Mouse (Mus musculus) limb, embryonic 14.5 days (tissue): Measurements from ENCODE around the gene Plekhm3. TPM values are rescaled to one million over a fixed set of nuclear protein-coding genes. Genes with fewer than 3 reads are reported as not detected.
A peak's percentile ranks its signal among the peaks of the same experiment; 100 is the strongest.

Source experiments
- ATAC-seq: fragments of 200-750 bp; cut with Nextera tagmentation; 2 replicates; pipeline ENCODE4 v1.8.0; 2017; ENCODE audit warnings: low read depth, moderate number of reproducible peaks, moderate TSS enrichment; ENCODE audit not compliant: low FRiP score
- DNase-seq: peaks from one replicate; pipeline ENCODE4 v3.0.0-alpha.2; 2015; ENCODE audit warnings: low spot score
- H3K27ac ChIP-seq: fragments of 300-500 bp; sonication (generic); replicated peaks from 2 replicates; pipeline ENCODE4 v1.5.1; 2014; ENCODE audit warnings: low read depth, mild to moderate bottlenecking, low read length, moderate library complexity, mixed read lengths
- H3K27me3 ChIP-seq: fragments of 300-500 bp; sonication (generic); 2 replicates; pipeline ENCODE4 v1.6.1; 2014; ENCODE audit warnings: low read length, mixed read lengths; ENCODE audit not compliant: control insufficient read depth, insufficient read depth
- H3K36me3 ChIP-seq: fragments of 300-500 bp; sonication (generic); 2 replicates; pipeline ENCODE4 v1.6.1; 2014; ENCODE audit warnings: mild to moderate bottlenecking, low read length, moderate library complexity, mixed read lengths; ENCODE audit not compliant: control insufficient read depth, insufficient read depth
- H3K4me1 ChIP-seq: fragments of 300-500 bp; sonication (generic); 2 replicates; pipeline ENCODE4 v1.6.1; 2014; ENCODE audit warnings: antibody characterized with exemption, low read length, mixed read lengths; ENCODE audit not compliant: control insufficient read depth, insufficient read depth
- H3K4me2 ChIP-seq: fragments of 300-500 bp; sonication (generic); replicated peaks from 2 replicates; pipeline ENCODE4 v1.6.1; 2014; ENCODE audit warnings: low read depth, mild to moderate bottlenecking, low read length, moderate library complexity; ENCODE audit not compliant: severe bottlenecking
- H3K4me3 ChIP-seq: fragments of 300-500 bp; sonication (generic); replicated peaks from 2 replicates; pipeline ENCODE4 v1.5.1; 2014; ENCODE audit warnings: low read length
- H3K9ac ChIP-seq: fragments of 300-500 bp; sonication (generic); 2 replicates; pipeline ENCODE4 v1.6.1; 2014; ENCODE audit warnings: mild to moderate bottlenecking, low read depth, low read length, moderate library complexity; ENCODE audit not compliant: severe bottlenecking
- H3K9me3 ChIP-seq: fragments of 300-500 bp; sonication (generic); 2 replicates; pipeline ENCODE4 v1.6.1; 2016; ENCODE audit warnings: low read length; ENCODE audit not compliant: control insufficient read depth
- POLR2A ChIP-seq: fragments of 200-500 bp; IDR thresholded peaks from 2 replicates; pipeline ENCODE4 v1.8.0; 2012; ENCODE audit warnings: inconsistent platforms, mild to moderate bottlenecking, moderate library complexity, borderline replicate concordance; ENCODE audit not compliant: insufficient read depth, insufficient read length; ENCODE audit errors: extremely low read depth
- WGBS: fragments of 180-500 bp; shearing (Covaris S2); extraction: QIAGEN DNeasy Blood & Tissue Kit; methylation state at CpG from one replicate; pipeline ENCODE4 v1.1.7; 2014; 5-methylcytosine and 5-hydroxymethylcytosine counted together
- polyA plus RNA-seq, 2 experiments: library from polyadenylated mRNA; depleted of rRNA in 1 of 2; stranded (reverse) in 1 of 2; unstranded in 1 of 2; fragments of >200 nt; fragmentation: Nextera tagmentation in 1 of 2; extraction: Ambion mirVana in 1 of 2; gene quantifications; 2 replicates each; pipeline versions ENCODE4 v1.2.1 to v1.2.3; 2012 to 2014

The Plekhm3 gene
- polyA plus RNA-seq (2012; rRNA removed) (3.7 and 3.9 TPM in 2 replicates), polyA plus RNA-seq (2014; fragmentation: Nextera tagmentation; extraction: Ambion mirVana) (6.0 and 8.0 TPM in 2 replicates)

- H3K9ac ChIP-seq = peak within 1 kb of the TSS; percentile 88
- no peaks in the 10 kb centered on the region for H3K9me3 ChIP-seq
- H3K36me3 ChIP-seq = no peaks in the 10 kb centered on the region
- 0 out of 2 replicates have a peak within 1 kb of the TSS, but pooled peaks have one; percentile 44 for H3K27ac ChIP-seq
- peak within 1 kb of the TSS; percentile 47 for H3K4me2 ChIP-seq
- WGBS = 0% methylated on average over 41 of the region's 43 CpGs
- H3K4me1 ChIP-seq = no peaks in the 10 kb centered on the region
- ATAC-seq (peak; percentile 94), DNase-seq (peak; percentile 77)
- no peaks in the 10 kb centered on the region for H3K27me3 ChIP-seq
- TF ChIP-seq POLR2A = peak; percentile 68; the same call in 1 of the 2 replicates
- peak within 1 kb of the TSS; percentile 71 for H3K4me3 ChIP-seq
Measured at GRCm38 (mm10) chr1:64956479-64956961, at the start of gene Plekhm3. Gene Plekhm3 (minus strand): TSS chr1:64956824.

- Histone ChIP-seq H3K4me2 (no peak overlapping the region), H3K4me1 (no peaks in the 10 kb centered on the region), H3K9me3 (no peaks in the 10 kb centered on the region), H3K9ac (no peak overlapping the region), H3K27ac (no peak overlapping the region), H3K27me3 (no peaks in the 10 kb centered on the region), H3K4me3 (no peak overlapping the region), H3K36me3 (no peaks in the 10 kb centered on the region)
- no peak for TF ChIP-seq POLR2A
- no peak for DNase-seq
- no peak for ATAC-seq
- WGBS = 95% methylated on average over 6 of the region's 6 CpGs
Measured at GRCm38 (mm10) chr1:65005575-65005974, 49.0 kb upstream of the Plekhm3 start.

- 79% methylated on average over 4 of the region's 4 CpGs for WGBS
- no peak for DNase-seq
Measured at GRCm38 (mm10) chr1:65004526-65004925, 47.9 kb upstream of the Plekhm3 start.

GRCm38 (mm10) chr1:64993206-64993605 lies 36.6 kb upstream of the Plekhm3 start:
- Histone ChIP-seq H3K4me3 (no peak overlapping the region), H3K27ac (no peak overlapping the region), H3K4me2 (no peak overlapping the region), H3K27me3 (no peaks in the 10 kb centered on the region), H3K9me3 (no peaks in the 10 kb centered on the region), H3K36me3 (no peaks in the 10 kb centered on the region), H3K4me1 (no peaks in the 10 kb centered on the region), H3K9ac (no peak overlapping the region)
- ATAC-seq (no peak), DNase-seq (no peak)
- 79% methylated on average over 4 of the region's 4 CpGs for WGBS
- TF ChIP-seq POLR2A = no peak

More at GRCm38 (mm10) chr1:65004526-65004925, 47.9 kb upstream of the Plekhm3 start:
- no peak overlapping the region for H3K27ac ChIP-seq
- no peak overlapping the region for H3K9ac ChIP-seq
- H3K4me2 ChIP-seq = no peak overlapping the region
- no peaks in the 10 kb centered on the region for H3K9me3 ChIP-seq
- H3K36me3 ChIP-seq = no peaks in the 10 kb centered on the region
- H3K4me1 ChIP-seq = no peaks in the 10 kb centered on the region
- H3K4me3 ChIP-seq = no peak overlapping the region
- no peaks in the 10 kb centered on the region for H3K27me3 ChIP-seq
- TF ChIP-seq POLR2A = no peak
- ATAC-seq = no peak

GRCm38 (mm10) chr1:64988176-64988575 lies 31.6 kb upstream of the Plekhm3 start:
- Histone ChIP-seq H3K27ac (no peak overlapping the region), H3K4me3 (no peak overlapping the region), H3K9me3 (no peaks in the 10 kb centered on the region), H3K4me2 (no peak overlapping the region), H3K4me1 (no peaks in the 10 kb centered on the region), H3K36me3 (no peaks in the 10 kb centered on the region), H3K9ac (no peak overlapping the region), H3K27me3 (no peaks in the 10 kb centered on the region)
- no peak for ATAC-seq
- no peak for DNase-seq
- TF ChIP-seq POLR2A = no peak
